Mouse (Mus musculus) forebrain, embryonic 13.5 days (tissue): ENCODE results near the gene Cdc40. TPM values are rescaled to one million over a fixed set of nuclear protein-coding genes. Genes with fewer than 3 reads are reported as not detected.

Source experiments
- ATAC-seq: fragments of 200-750 bp; cut with Nextera tagmentation; 2 replicates; pipeline ENCODE4 v1.8.0; 2017
- H3K27ac ChIP-seq: fragments of 300-500 bp; sonication (generic); 2 replicates; pipeline ENCODE4 v1.5.1; 2015; ENCODE audit warnings: inconsistent platforms, mild to moderate bottlenecking, moderate library complexity
- H3K27me3 ChIP-seq: fragments of 300-500 bp; sonication (generic); 2 replicates; pipeline ENCODE4 v1.6.1; 2015; ENCODE audit warnings: mild to moderate bottlenecking, inconsistent platforms
- H3K36me3 ChIP-seq: fragments of 300-500 bp; sonication (generic); 2 replicates; pipeline ENCODE4 v1.6.1; 2015; ENCODE audit warnings: mild to moderate bottlenecking, inconsistent platforms; ENCODE audit not compliant: poor library complexity, severe bottlenecking
- H3K4me1 ChIP-seq: fragments of 300-500 bp; sonication (generic); 2 replicates; pipeline ENCODE4 v1.6.1; 2015; ENCODE audit warnings: inconsistent platforms
- H3K4me2 ChIP-seq: fragments of 300-500 bp; sonication (generic); 2 replicates; pipeline ENCODE4 v1.6.1; 2015; ENCODE audit warnings: inconsistent platforms, mild to moderate bottlenecking, moderate library complexity
- H3K4me3 ChIP-seq: fragments of 300-500 bp; sonication (generic); 2 replicates; pipeline ENCODE4 v1.5.1; 2015; ENCODE audit warnings: mild to moderate bottlenecking, inconsistent platforms
- H3K9ac ChIP-seq: fragments of 300-500 bp; sonication (generic); 2 replicates; pipeline ENCODE4 v1.6.1; 2015; ENCODE audit warnings: mild to moderate bottlenecking, inconsistent platforms
- H3K9me3 ChIP-seq: fragments of 300-500 bp; sonication (generic); replicated peaks from 2 replicates; pipeline ENCODE4 v1.6.1; 2016; ENCODE audit warnings: inconsistent platforms
- WGBS: fragments of 180-500 bp; shearing (Covaris S2); methylation state at CpG from one replicate; pipeline ENCODE4 v1.1.7; 2015; 5-methylcytosine and 5-hydroxymethylcytosine counted together
- polyA plus RNA-seq: library from polyadenylated mRNA; unstranded; fragments of >200 nt; fragmentation: Nextera tagmentation; extraction: Ambion mirVana; gene quantifications from 2 replicates; pipeline ENCODE4 v1.2.1, GENCODE M21; 2015

The Cdc40 gene
- polyA plus RNA-seq, 1 experiment from 2014 or later = 33.8 TPM

- H3K27me3 ChIP-seq = no peaks in the 10 kb centered on the region
- no peak overlapping the region for H3K4me2 ChIP-seq
- no peaks in the 10 kb centered on the region for H3K9me3 ChIP-seq
- ATAC-seq = no peak
- H3K4me1 ChIP-seq = peaks cover 6% of the 10 kb centered on the region
- H3K36me3 ChIP-seq = no peaks in the 10 kb centered on the region
- H3K27ac ChIP-seq = no peak overlapping the region
- no peak overlapping the region for H3K4me3 ChIP-seq
- H3K9ac ChIP-seq = no peak overlapping the region
- WGBS = 92% methylated on average over 7 of the region's 7 CpGs
Measured at GRCm38 (mm10) chr10:40856703-40857102, 26.4 kb downstream of the Cdc40 start.

- no peak for ATAC-seq
- H3K27me3 ChIP-seq = no peaks in the 10 kb centered on the region
- no peak overlapping the region for H3K9ac ChIP-seq
- H3K4me2 ChIP-seq = no peak overlapping the region
- no peak overlapping the region for H3K27ac ChIP-seq
- WGBS = 78% methylated on average over 2 of the region's 2 CpGs
- H3K4me3 ChIP-seq = no peak overlapping the region
- H3K4me1 ChIP-seq = peaks cover 6% of the 10 kb centered on the region
- H3K9me3 ChIP-seq = no peaks in the 10 kb centered on the region
- no peaks in the 10 kb centered on the region for H3K36me3 ChIP-seq
Measured at GRCm38 (mm10) chr10:40855616-40856015, 27.5 kb downstream of the Cdc40 start.

DNA sequence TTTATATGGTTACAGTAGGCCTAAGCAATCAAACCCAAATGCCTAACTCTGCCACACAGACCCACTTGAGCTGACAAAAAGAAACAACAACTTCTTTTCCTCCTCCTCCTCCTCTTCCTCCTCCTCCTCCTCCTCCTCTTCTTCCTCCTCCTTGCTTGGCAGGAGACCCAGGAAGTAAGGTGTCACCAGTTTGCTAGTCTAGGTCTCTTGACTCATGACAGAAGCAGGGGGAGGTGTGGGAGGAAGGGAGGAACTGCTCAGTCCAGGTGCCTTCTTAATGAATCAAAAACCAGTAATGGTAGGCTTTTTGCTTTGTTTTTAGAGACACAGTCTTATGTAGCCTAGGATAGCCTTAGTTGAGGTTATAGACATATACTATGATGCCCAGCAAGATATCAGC is 32.0 kb downstream of the Cdc40 start:
- peaks cover 8% of the 10 kb centered on the region for H3K4me1 ChIP-seq
- no peak overlapping the region for H3K9ac ChIP-seq
- no peak overlapping the region for H3K27ac ChIP-seq
- no peak overlapping the region for H3K4me2 ChIP-seq
- peaks cover 28% of the 10 kb centered on the region for H3K36me3 ChIP-seq
- ATAC-seq = no peak
- H3K27me3 ChIP-seq = no peaks in the 10 kb centered on the region
- H3K4me3 ChIP-seq = no peak overlapping the region
- H3K9me3 ChIP-seq = no peaks in the 10 kb centered on the region

GRCm38 (mm10) chr10:40850644-40851043 is 32.5 kb downstream of the Cdc40 start:
- peaks cover 8% of the 10 kb centered on the region for H3K4me1 ChIP-seq
- no peak overlapping the region for H3K27ac ChIP-seq
- H3K9me3 ChIP-seq = no peaks in the 10 kb centered on the region
- H3K27me3 ChIP-seq = no peaks in the 10 kb centered on the region
- no peak for ATAC-seq
- WGBS = 89% methylated on average over 2 of the region's 2 CpGs
- H3K4me2 ChIP-seq = no peak overlapping the region
- H3K36me3 ChIP-seq = peaks cover 30% of the 10 kb centered on the region
- H3K9ac ChIP-seq = no peak overlapping the region
- no peak overlapping the region for H3K4me3 ChIP-seq

- Histone ChIP-seq H3K36me3 (peaks cover 53% of the 10 kb centered on the region), H3K27me3 (no peaks in the 10 kb centered on the region), H3K27ac (no peak overlapping the region), H3K4me1 (peaks cover 8% of the 10 kb centered on the region), H3K4me3 (no peak overlapping the region), H3K9me3 (no peaks in the 10 kb centered on the region), H3K4me2 (no peak overlapping the region), H3K9ac (no peak overlapping the region)
- 94% methylated on average over 10 of the region's 10 CpGs for WGBS
- ATAC-seq = no peak
Measured at GRCm38 (mm10) chr10:40847176-40847874, 35.8 kb downstream of the Cdc40 start.

- H3K4me1 ChIP-seq = peaks cover 8% of the 10 kb centered on the region
- H3K36me3 ChIP-seq = peaks cover 69% of the 10 kb centered on the region
- no peak overlapping the region for H3K4me3 ChIP-seq
- H3K9ac ChIP-seq = no peak overlapping the region
- H3K4me2 ChIP-seq = no peak overlapping the region
- no peak for ATAC-seq
- H3K27ac ChIP-seq = no peak overlapping the region
- no peaks in the 10 kb centered on the region for H3K9me3 ChIP-seq
- 90% methylated on average over 6 of the region's 6 CpGs for WGBS
- H3K27me3 ChIP-seq = no peaks in the 10 kb centered on the region
Measured at GRCm38 (mm10) chr10:40845626-40846025, 37.5 kb downstream of the Cdc40 start.

- Histone ChIP-seq H3K4me3 (no peak overlapping the region), H3K4me1 (peaks cover under 1% of the 10 kb centered on the region; the same call in 1 of the 2 replicates), H3K9ac (no peak overlapping the region), H3K36me3 (peaks cover 69% of the 10 kb centered on the region), H3K9me3 (no peaks in the 10 kb centered on the region), H3K27me3 (no peaks in the 10 kb centered on the region), H3K4me2 (no peak overlapping the region), H3K27ac (no peak overlapping the region)
- WGBS = 69% methylated on average over 10 of the region's 10 CpGs
- ATAC-seq = no peak
Measured at GRCm38 (mm10) chr10:40844546-40844945, 38.6 kb downstream of the Cdc40 start.

DNA sequence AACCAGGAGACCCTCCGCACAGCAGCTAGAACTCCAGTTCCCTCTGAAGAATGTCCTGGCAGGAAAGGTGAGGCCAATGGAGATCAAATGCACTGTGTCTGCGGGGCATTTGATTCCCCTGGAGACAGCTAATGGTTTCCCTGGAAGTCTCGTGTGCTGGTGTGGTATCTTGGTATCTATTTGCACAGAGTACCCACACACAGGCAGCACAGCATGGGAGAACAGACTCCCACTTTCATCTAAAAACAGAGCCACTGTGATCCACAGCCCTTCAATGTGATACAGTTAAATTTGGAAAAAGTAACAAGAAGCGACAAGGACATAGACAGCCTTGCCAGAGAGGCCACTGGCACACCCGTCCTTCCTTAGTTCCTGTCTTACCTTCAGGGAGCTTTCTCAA is 39.3 kb downstream of the Cdc40 start:
- ATAC-seq = no peak
- Histone ChIP-seq H3K27ac (no peak overlapping the region), H3K36me3 (peaks cover 65% of the 10 kb centered on the region), H3K27me3 (no peaks in the 10 kb centered on the region), H3K9ac (no peak overlapping the region), H3K4me2 (no peak overlapping the region), H3K4me3 (no peak overlapping the region), H3K9me3 (no peaks in the 10 kb centered on the region), H3K4me1 (no peaks in the 10 kb centered on the region)
- whole genome bisulfite sequencing = 81% methylated on average over 5 of the region's 5 CpGs

DNA sequence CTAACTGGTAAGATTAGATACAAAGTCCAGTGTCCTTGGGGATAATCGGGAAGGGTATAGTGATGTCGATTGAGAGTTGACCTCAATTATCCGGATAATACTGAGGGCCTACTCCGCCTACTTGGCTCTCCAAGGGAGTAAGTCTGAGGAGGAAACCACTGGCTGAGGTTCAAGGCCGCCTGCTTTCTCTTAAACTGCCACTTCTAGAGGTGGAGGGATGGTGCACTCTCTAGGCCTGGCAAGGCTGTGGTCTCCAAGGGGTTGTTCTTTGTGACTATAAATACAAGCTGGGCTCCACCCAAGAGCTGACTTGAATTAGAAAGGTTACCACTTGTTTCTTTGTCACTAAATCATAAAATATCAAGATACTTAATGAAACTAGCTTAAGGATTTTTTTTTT is 43.0 kb downstream of the Cdc40 start:
- no peak overlapping the region for H3K4me3 ChIP-seq
- H3K9me3 ChIP-seq = no peaks in the 10 kb centered on the region
- 89% methylated on average over 5 of the region's 5 CpGs for WGBS
- no peak for ATAC-seq
- no peaks in the 10 kb centered on the region for H3K27me3 ChIP-seq
- no peak overlapping the region for H3K9ac ChIP-seq
- H3K4me2 ChIP-seq = no peak overlapping the region
- H3K27ac ChIP-seq = no peak overlapping the region
- peaks cover 59% of the 10 kb centered on the region for H3K36me3 ChIP-seq
- H3K4me1 ChIP-seq = no peaks in the 10 kb centered on the region

GRCm38 (mm10) chr10:40831267-40831666 is 51.8 kb downstream of the Cdc40 start:
- Histone ChIP-seq H3K27ac (no peak overlapping the region), H3K4me1 (no peaks in the 10 kb centered on the region; the same call in 1 of the 2 replicates), H3K4me3 (no peak overlapping the region), H3K9ac (no peak overlapping the region), H3K27me3 (no peaks in the 10 kb centered on the region), H3K4me2 (no peak overlapping the region), H3K9me3 (no peaks in the 10 kb centered on the region), H3K36me3 (peaks cover 48% of the 10 kb centered on the region)
- WGBS = 91% methylated on average over 6 of the region's 7 CpGs
- ATAC-seq = no peak

- H3K9ac ChIP-seq = no peak overlapping the region
- H3K4me2 ChIP-seq = no peak overlapping the region
- no peak overlapping the region for H3K27ac ChIP-seq
- H3K36me3 ChIP-seq = peaks cover 44% of the 10 kb centered on the region
- ATAC-seq = no peak
- H3K4me3 ChIP-seq = no peak overlapping the region
- 94% methylated on average over 3 of the region's 3 CpGs for WGBS
- H3K27me3 ChIP-seq = no peaks in the 10 kb centered on the region
- H3K9me3 ChIP-seq = no peaks in the 10 kb centered on the region
- H3K4me1 ChIP-seq = no peaks in the 10 kb centered on the region; the same call in 1 of the 2 replicates
Measured at GRCm38 (mm10) chr10:40830312-40830711, 52.8 kb downstream of the Cdc40 start.

GRCm38 (mm10) chr10:40827706-40828105 is 55.4 kb downstream of the Cdc40 start:
- Histone ChIP-seq H3K27ac (no peak overlapping the region), H3K4me3 (no peak overlapping the region), H3K9ac (no peak overlapping the region), H3K27me3 (no peaks in the 10 kb centered on the region), H3K9me3 (no peaks in the 10 kb centered on the region), H3K36me3 (peaks cover 20% of the 10 kb centered on the region), H3K4me1 (no peaks in the 10 kb centered on the region; the same call in 1 of the 2 replicates), H3K4me2 (no peak overlapping the region)
- WGBS = 89% methylated on average over 4 of the region's 4 CpGs
- ATAC-seq = no peak

GRCm38 (mm10) chr10:40825952-40826351 is 57.2 kb downstream of the Cdc40 start:
- WGBS = 82% methylated on average over 6 of the region's 6 CpGs

More at GRCm38 (mm10) chr10:40825952-40826351, 57.2 kb downstream of the Cdc40 start:
- Histone ChIP-seq H3K27me3 (no peaks in the 10 kb centered on the region), H3K4me2 (no peak overlapping the region), H3K9ac (no peak overlapping the region), H3K9me3 (no peaks in the 10 kb centered on the region), H3K27ac (no peak overlapping the region), H3K4me1 (no peaks in the 10 kb centered on the region; the same call in 1 of the 2 replicates), H3K36me3 (peaks cover 15% of the 10 kb centered on the region), H3K4me3 (no peak overlapping the region)
- no peak for ATAC-seq
